Mouse (Mus musculus) MEL (cell line): ENCODE results near the gene Sorl1. TPM values are rescaled to one million over a fixed set of nuclear protein-coding genes. Genes with fewer than 3 reads are reported as not detected.

ENCODE experiments used
- DNase-seq: peaks from one replicate; pipeline ENCODE4 v3.0.0; 2011; ENCODE audit warnings: low read depth, low spot score
- H3K27ac ChIP-seq: 2 replicates; pipeline ENCODE4 v1.5.1; 2012; ENCODE audit warnings: low read depth, mild to moderate bottlenecking, control low read depth, low read length, moderate library complexity; ENCODE audit not compliant: control insufficient read depth
- H3K27me3 ChIP-seq, 2 experiments: fragments of 150-350 bp in 1 of 2; sonication (generic) in 1 of 2; 2 replicates each; pipeline ENCODE4 v1.6.1; 2012; ENCODE audit warnings: low read length in 2 of 2, mild to moderate bottlenecking in 2 of 2, improper control_type of control experiment in 1 of 2, moderate library complexity in 1 of 2; ENCODE audit not compliant: insufficient read depth in 2 of 2, control insufficient read depth in 1 of 2
- H3K36me3 ChIP-seq, 2 experiments: 2 replicates each; pipeline ENCODE4 v1.6.1; 2012 to 2014; ENCODE audit warnings: low read length in 2 of 2, improper control_type of control experiment in 1 of 2, inconsistent platforms in 1 of 2, mild to moderate bottlenecking in 1 of 2; ENCODE audit not compliant: insufficient read depth in 2 of 2, control insufficient read depth in 1 of 2
- H3K4me1 ChIP-seq, 2 experiments: fragments of 150-350 bp in 1 of 2; sonication (generic) in 1 of 2; 2 replicates each; pipeline ENCODE4 v1.6.1; 2012; ENCODE audit warnings: low read length in 2 of 2, improper control_type of control experiment in 1 of 2, mild to moderate bottlenecking in 1 of 2; ENCODE audit not compliant: insufficient read depth in 2 of 2, control insufficient read depth in 1 of 2
- H3K4me3 ChIP-seq, 2 experiments: fragments of 150-350 bp in 1 of 2; sonication (generic) in 1 of 2; 2 replicates each; pipeline ENCODE4 v1.5.1; 2012; ENCODE audit warnings: low read depth in 2 of 2, low read length in 2 of 2, mild to moderate bottlenecking in 2 of 2, moderate library complexity in 2 of 2, control low read depth in 1 of 2, improper control_type of control experiment in 1 of 2; ENCODE audit not compliant: control insufficient read depth in 1 of 2, insufficient read depth in 1 of 2
- H3K79me2 ChIP-seq: 2 replicates; pipeline ENCODE4 v1.6.1; 2012; ENCODE audit warnings: mild to moderate bottlenecking, low read length, moderate library complexity; ENCODE audit not compliant: control insufficient read depth, poor library complexity, insufficient read depth
- H3K9ac ChIP-seq: 2 replicates; pipeline ENCODE4 v1.6.1; 2012; ENCODE audit warnings: low read depth, mild to moderate bottlenecking, control low read depth, low read length, moderate library complexity; ENCODE audit not compliant: control insufficient read depth, poor library complexity, severe bottlenecking
- H3K9me3 ChIP-seq: fragments of 150-350 bp; sonication (generic); replicated peaks from 2 replicates; pipeline ENCODE4 v1.6.1; 2012; ENCODE audit warnings: mild to moderate bottlenecking, low read length, improper control_type of control experiment, moderate library complexity; ENCODE audit not compliant: insufficient read depth
- BHLHE40 ChIP-seq: IDR thresholded peaks from 2 replicates; pipeline ENCODE4 v1.6.1; 2012; ENCODE audit warnings: low read depth, mild to moderate bottlenecking, inconsistent platforms, low read length, improper control_type of control experiment, borderline replicate concordance
- CHD1 ChIP-seq: IDR thresholded peaks from 2 replicates; pipeline ENCODE4 v1.6.1; 2012; ENCODE audit warnings: low read depth, mild to moderate bottlenecking, inconsistent platforms, low read length, improper control_type of control experiment
- CHD2 ChIP-seq: IDR thresholded peaks from 2 replicates; pipeline ENCODE4 v1.6.1; 2011; ENCODE audit warnings: low read length, improper control_type of control experiment
- CTCF ChIP-seq, 3 experiments: IDR thresholded peaks in 2 of 3; conservative IDR thresholded peaks in 1 of 3; 2 replicates each; pipeline ENCODE4 v1.5.1; 2011 to 2012; ENCODE audit warnings: low read length in 3 of 3, low read depth in 2 of 3, mild to moderate bottlenecking in 2 of 3, improper control_type of control experiment in 1 of 3, inconsistent platforms in 1 of 3, mixed read lengths in 1 of 3, moderate library complexity in 1 of 3; ENCODE audit not compliant: control insufficient read depth in 1 of 3, insufficient read depth in 1 of 3, poor library complexity in 1 of 3, severe bottlenecking in 1 of 3
- E2F4 ChIP-seq: IDR thresholded peaks from 2 replicates; pipeline ENCODE4 v1.6.1; 2011; ENCODE audit warnings: low read depth, low read length, improper control_type of control experiment, borderline replicate concordance
- ETS1 ChIP-seq: IDR thresholded peaks from 2 replicates; pipeline ENCODE4 v1.6.1; 2012; ENCODE audit warnings: low read depth, mild to moderate bottlenecking, inconsistent platforms, low read length, improper control_type of control experiment, moderate library complexity
- GABPA ChIP-seq: IDR thresholded peaks from 2 replicates; pipeline ENCODE4 v1.6.1; 2012; ENCODE audit warnings: low read depth, mild to moderate bottlenecking, inconsistent platforms, low read length, improper control_type of control experiment, moderate library complexity
- GATA1 ChIP-seq: IDR thresholded peaks from 2 replicates; pipeline ENCODE4 v1.6.1; 2011; ENCODE audit warnings: low read depth, low read length, improper control_type of control experiment
- JUND ChIP-seq: IDR thresholded peaks from 2 replicates; pipeline ENCODE4 v1.6.1; 2011; ENCODE audit warnings: low read depth, mild to moderate bottlenecking, improper control_type of control experiment, low read length
- MAFK ChIP-seq: IDR thresholded peaks from 2 replicates; pipeline ENCODE4 v1.6.1; 2011; ENCODE audit warnings: low read depth, mild to moderate bottlenecking, low read length, improper control_type of control experiment, borderline replicate concordance
- MXI1 ChIP-seq: IDR thresholded peaks from 2 replicates; pipeline ENCODE4 v1.6.1; 2011; ENCODE audit warnings: mild to moderate bottlenecking, low read depth, low read length, improper control_type of control experiment
- MYB ChIP-seq: IDR thresholded peaks from 2 replicates; pipeline ENCODE4 v1.6.1; 2011; ENCODE audit warnings: mild to moderate bottlenecking, low read depth, low read length, improper control_type of control experiment
- NRF1 ChIP-seq: IDR thresholded peaks from 2 replicates; pipeline ENCODE4 v1.6.1; 2014; ENCODE audit warnings: low read depth, mild to moderate bottlenecking, inconsistent platforms, low read length, improper control_type of control experiment, moderate library complexity; ENCODE audit not compliant: poor library complexity, insufficient read depth, severe bottlenecking
- POLR2A ChIP-seq, 2 experiments: IDR thresholded peaks; 2 replicates each; pipeline ENCODE4 v1.6.1; 2011 to 2012; ENCODE audit warnings: low read length in 2 of 2, mild to moderate bottlenecking in 2 of 2, control low read depth in 1 of 2, improper control_type of control experiment in 1 of 2, low read depth in 1 of 2, moderate library complexity in 1 of 2; ENCODE audit not compliant: control insufficient read depth in 1 of 2, insufficient read depth in 1 of 2, poor library complexity in 1 of 2
- POLR2AphosphoS2 ChIP-seq: IDR thresholded peaks from 2 replicates; pipeline ENCODE4 v1.6.1; 2011; ENCODE audit warnings: low read length, improper control_type of control experiment
- SMC3 ChIP-seq: IDR thresholded peaks from 2 replicates; pipeline ENCODE4 v1.6.1; 2011; ENCODE audit warnings: low read depth, low read length, improper control_type of control experiment
- UBTF ChIP-seq: IDR thresholded peaks from 2 replicates; pipeline ENCODE4 v1.6.1; 2012; ENCODE audit warnings: low read depth, mild to moderate bottlenecking, inconsistent platforms, low read length, improper control_type of control experiment, moderate library complexity, borderline replicate concordance; ENCODE audit not compliant: insufficient read depth
- polyA plus RNA-seq, 2 experiments: library from polyadenylated mRNA; stranded (reverse) in 1 of 2; unstranded in 1 of 2; fragments of >175 nt in 1 of 2; fragments of >200 nt in 1 of 2; gene quantifications; 2 replicates each; pipeline versions ENCODE4 v1.2.1 to v1.2.4; 2012; ENCODE audit warnings: low replicate concordance in 2 of 2, low read depth in 1 of 2; ENCODE audit not compliant: insufficient read length in 2 of 2, insufficient read depth in 1 of 2, missing spikeins in 1 of 2
- total RNA-seq: library from RNA; depleted of rRNA; stranded (reverse); fragments of 300-350 nt; gene quantifications from 2 replicates; pipeline ENCODE4 v1.2.3, GENCODE M21; 2012

The Sorl1 gene
- total and polyA plus RNA-seq, 3 experiments = not detected

DNA sequence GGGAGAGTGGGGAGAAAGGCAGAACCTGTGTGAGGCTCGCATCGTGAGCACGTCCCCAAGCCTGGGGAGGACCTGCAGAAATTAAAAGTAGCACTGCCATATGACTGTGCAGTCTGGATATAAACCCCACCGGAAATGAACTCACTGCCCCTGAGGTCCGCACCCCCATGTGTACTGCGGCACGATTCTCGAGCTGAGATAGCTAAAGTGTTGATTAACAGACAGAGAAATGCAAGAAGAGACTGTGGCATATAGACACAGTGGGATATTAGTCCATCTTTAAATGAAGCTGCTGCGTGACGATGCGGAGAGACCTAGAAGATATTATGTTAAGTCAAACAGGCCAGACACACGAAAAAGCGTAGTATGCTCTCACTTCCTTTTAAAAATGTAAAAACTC lies 38.1 kb downstream of the Sorl1 start:
- Histone ChIP-seq H3K4me1 (no peaks in the 10 kb centered on the region), H3K9me3 (no peaks in the 10 kb centered on the region)

DNA sequence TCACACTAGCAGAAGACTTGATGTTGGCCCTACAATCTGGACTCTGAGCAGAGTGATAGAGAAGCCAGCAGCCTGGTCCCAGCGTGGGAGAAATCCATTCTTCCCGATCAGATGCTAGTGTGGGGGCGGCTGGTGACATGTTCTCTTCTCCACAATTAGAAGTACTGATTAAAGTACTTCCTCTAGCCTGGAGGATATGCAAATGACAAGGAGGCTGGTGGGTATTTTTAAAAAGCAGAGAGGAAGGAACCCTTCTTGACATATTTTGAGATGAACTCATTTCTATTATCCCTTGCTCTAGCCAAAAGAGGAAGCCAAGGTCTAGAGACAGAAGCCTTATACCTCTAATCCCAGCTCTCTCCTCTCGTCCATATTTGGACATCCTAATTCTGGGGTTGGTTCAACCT lies 40.4 kb downstream of the Sorl1 start:
- Histone ChIP-seq H3K4me1 (no peaks in the 10 kb centered on the region), H3K27ac (no peak overlapping the region), H3K9ac (no peak overlapping the region), H3K9me3 (no peaks in the 10 kb centered on the region), H3K4me3 (no peak overlapping the region), H3K27me3 (no peaks in the 10 kb centered on the region), H3K36me3 (no peaks in the 10 kb centered on the region), H3K79me2 (no peaks in the 10 kb centered on the region)
- TF ChIP-seq POLR2AphosphoS2 = no peak
- TF ChIP-seq CHD1 = no peak
- TF ChIP-seq E2F4 = no peak
- TF ChIP-seq POLR2A (IDR thresholded peaks at IDR 0.05; ENCODE audit: control insufficient read depth in 1 of 2, insufficient read depth in 1 of 2, low read depth in 1 of 2, low read length in 2 of 2, poor library complexity in 1 of 2) = no peak
- TF ChIP-seq ETS1 = no peak
- TF ChIP-seq MXI1 = no peak
- no peak for TF ChIP-seq CHD2
- no peak for TF ChIP-seq MYB
- TF ChIP-seq JUND = no peak
- no peak for DNase-seq

More for the DNA sequence above, 38.1 kb downstream of the Sorl1 start:
- H3K4me3 ChIP-seq = no peak overlapping the region
- H3K27me3 ChIP-seq = no peaks in the 10 kb centered on the region
- TF ChIP-seq NRF1 (no peak), SMC3 (no peak), CTCF (IDR thresholded peaks at IDR 0.05 in 2 of 3, conservative IDR thresholded peaks at IDR 0.05 in 1 of 3; ENCODE audit: control insufficient read depth in 1 of 3, insufficient read depth in 1 of 3, low read depth in 2 of 3, low read length in 3 of 3, poor library complexity in 1 of 3, severe bottlenecking in 1 of 3) (no peak), GABPA (no peak), ETS1 (no peak), E2F4 (no peak), BHLHE40 (no peak), UBTF (no peak), MAFK (no peak), GATA1 (no peak)
- DNase-seq = no peak
- H3K27ac ChIP-seq = no peak overlapping the region
- H3K9ac ChIP-seq = no peak overlapping the region
- no peaks in the 10 kb centered on the region for H3K79me2 ChIP-seq
- no peaks in the 10 kb centered on the region for H3K36me3 ChIP-seq
